Mouse (Mus musculus): ENCODE measurements around the gene Ddx25. TPM values are rescaled to one million over a fixed set of nuclear protein-coding genes. Genes with fewer than 3 reads are reported as not detected.

The Ddx25 gene
- polyA plus RNA-seq, 1 experiment from 2014 or later = 25.8 TPM

GRCm38 (mm10) chr9:35559009-35559890, 922 bp upstream of the Ddx25 start:
- H3K36me3 ChIP-seq = peaks cover 17% of the 10 kb centered on the region
- peak overlapping the region; percentile 85 for H3K27ac ChIP-seq (replicated peaks)
- peak overlapping the region; percentile 64 for H3K4me3 ChIP-seq
- peak overlapping the region; percentile 78 for H3K4me2 ChIP-seq
- ATAC-seq (ENCODE audit: low read depth) = peak; percentile 92
- H3K9ac ChIP-seq = peak overlapping the region; percentile 73
- H3K4me1 ChIP-seq (replicated peaks) = peaks cover 25% of the 10 kb centered on the region
- 3% methylated on average over 31 of the region's 31 CpGs for WGBS
- H3K27me3 ChIP-seq = 0 out of 2 replicates have a peak, but pooled peaks cover 3% of the 10 kb centered on the region
- no peaks in the 10 kb centered on the region for H3K9me3 ChIP-seq

DNA sequence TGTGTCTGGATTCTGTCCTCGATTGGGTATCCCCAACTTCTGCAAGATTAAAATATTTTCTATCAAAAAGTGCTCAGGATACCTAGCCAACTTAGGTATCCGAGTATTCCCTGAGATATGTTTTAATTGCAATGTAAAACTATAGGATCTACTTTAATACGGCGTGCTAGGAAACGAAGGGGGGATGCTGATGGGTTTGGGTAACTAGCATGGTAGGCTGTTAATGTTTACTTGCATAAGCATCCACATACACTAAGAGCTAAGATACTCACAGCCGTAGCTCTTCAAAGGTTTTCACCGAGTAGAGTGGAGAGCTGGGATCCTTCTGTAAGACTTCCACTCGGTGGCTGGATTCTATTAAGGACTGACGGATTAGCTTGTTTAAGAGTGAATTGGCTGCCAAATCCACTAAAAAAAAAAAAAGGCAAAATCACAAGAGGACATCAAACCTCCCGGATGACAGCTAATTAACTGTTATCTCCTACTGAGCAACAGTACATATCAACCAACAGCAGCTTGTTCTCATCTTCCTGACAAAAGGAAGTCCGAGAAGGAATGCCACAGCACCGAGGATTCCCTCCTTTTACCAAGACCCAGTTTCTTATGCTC, 1.7 kb downstream of the Ddx25 start:
- no peak for ATAC-seq (ENCODE audit: low read depth)
- H3K4me3 ChIP-seq = no peak overlapping the region
- no peak overlapping the region for H3K4me2 ChIP-seq
- WGBS = 86% methylated on average over 12 of the region's 12 CpGs
- H3K36me3 ChIP-seq = peaks cover 31% of the 10 kb centered on the region
- H3K27ac ChIP-seq (replicated peaks) = no peak overlapping the region
- H3K9ac ChIP-seq = no peak overlapping the region
- 0 out of 2 replicates have a peak, but pooled peaks cover 3% of the 10 kb centered on the region for H3K27me3 ChIP-seq
- no peaks in the 10 kb centered on the region for H3K9me3 ChIP-seq
- peaks cover 25% of the 10 kb centered on the region for H3K4me1 ChIP-seq (replicated peaks)

- no peak for ATAC-seq (ENCODE audit: low read depth)
Measured at GRCm38 (mm10) chr9:35548455-35548854, 9.9 kb downstream of the Ddx25 start.

DNA sequence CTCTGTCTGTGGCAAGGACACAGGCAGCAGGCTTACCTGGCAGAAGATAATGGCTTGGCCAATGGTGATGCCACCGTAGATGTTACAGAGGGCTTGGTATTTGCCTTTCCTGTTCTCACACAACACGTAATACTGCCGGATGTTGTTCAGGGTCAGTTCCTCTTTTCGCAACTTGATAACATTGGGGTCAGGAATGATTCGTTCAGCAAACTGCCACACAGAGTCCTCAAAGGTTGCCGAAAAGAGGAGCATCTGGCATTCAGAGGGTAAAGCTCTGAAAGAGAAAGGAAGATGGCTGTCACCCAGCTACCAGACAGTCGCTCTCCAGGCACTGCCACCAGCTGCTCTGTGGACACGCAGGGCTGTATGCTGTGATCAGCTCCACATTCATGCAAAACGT, 11.6 kb downstream of the Ddx25 start:
- ATAC-seq (ENCODE audit: low read depth) = no peak
- 86% methylated on average over 9 of the region's 9 CpGs for WGBS
- Histone ChIP-seq H3K4me2 (no peak overlapping the region), H3K4me1 (replicated peaks) (peaks cover 6% of the 10 kb centered on the region), H3K27me3 (no peaks in the 10 kb centered on the region), H3K4me3 (no peak overlapping the region), H3K9me3 (no peaks in the 10 kb centered on the region), H3K27ac (replicated peaks) (no peak overlapping the region), H3K36me3 (peaks cover 68% of the 10 kb centered on the region), H3K9ac (no peak overlapping the region)

More at GRCm38 (mm10) chr9:35548455-35548854, 9.9 kb downstream of the Ddx25 start:
- Histone ChIP-seq H3K9me3 (no peaks in the 10 kb centered on the region), H3K27ac (replicated peaks) (no peak overlapping the region), H3K4me2 (no peak overlapping the region), H3K27me3 (no peaks in the 10 kb centered on the region), H3K9ac (no peak overlapping the region), H3K4me1 (replicated peaks) (peaks cover 6% of the 10 kb centered on the region), H3K4me3 (no peak overlapping the region), H3K36me3 (peaks cover 68% of the 10 kb centered on the region)
- 72% methylated on average over 9 of the region's 9 CpGs for WGBS

DNA sequence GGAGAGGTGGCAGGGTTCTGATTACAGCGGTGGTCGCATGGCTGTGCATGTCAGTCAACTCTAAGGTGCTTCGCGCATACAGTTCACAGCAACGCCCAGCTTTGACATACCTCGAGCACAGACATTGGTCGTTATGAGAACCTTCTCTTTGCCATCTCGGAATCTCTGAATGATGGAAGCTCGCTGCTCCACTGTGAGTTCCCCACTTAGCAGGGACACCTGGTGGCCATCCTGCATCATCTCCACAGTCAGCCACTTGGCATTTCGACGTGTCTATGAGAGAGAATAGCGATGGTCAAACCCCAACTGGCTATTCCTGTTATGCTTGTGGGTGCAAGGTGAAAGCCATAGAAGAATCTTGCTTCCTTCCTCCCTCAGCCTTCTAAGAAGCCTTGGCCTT, 12.6 kb downstream of the Ddx25 start:
- no peak overlapping the region for H3K4me2 ChIP-seq
- H3K27me3 ChIP-seq = no peaks in the 10 kb centered on the region
- no peak overlapping the region for H3K27ac ChIP-seq (replicated peaks)
- peaks cover 66% of the 10 kb centered on the region for H3K36me3 ChIP-seq
- 76% methylated on average over 12 of the region's 12 CpGs for WGBS
- no peak for ATAC-seq (ENCODE audit: low read depth)
- no peak overlapping the region for H3K4me3 ChIP-seq
- no peak overlapping the region for H3K9ac ChIP-seq
- H3K4me1 ChIP-seq (replicated peaks) = peaks cover 6% of the 10 kb centered on the region
- H3K9me3 ChIP-seq = no peaks in the 10 kb centered on the region

DNA sequence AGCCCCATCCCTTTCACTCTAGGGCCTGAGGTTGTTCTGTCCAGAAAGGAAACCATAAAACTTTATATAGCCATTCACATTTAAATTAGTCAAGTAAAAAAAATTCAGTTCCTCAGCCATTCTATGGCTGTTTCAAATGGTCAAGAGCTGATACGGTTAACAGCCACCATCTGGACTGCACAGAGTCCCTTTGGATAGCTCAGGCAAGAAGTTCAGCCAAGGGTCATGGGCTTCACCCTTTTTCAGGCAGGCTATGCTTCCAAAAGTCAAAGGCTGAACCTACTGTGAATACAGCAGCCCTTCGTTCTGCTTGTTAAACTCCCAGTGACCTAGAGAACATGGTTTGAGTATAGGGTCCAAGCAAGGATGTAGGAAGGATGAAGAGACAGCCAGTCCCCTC, 13.7 kb downstream of the Ddx25 start:
- no peak overlapping the region for H3K9ac ChIP-seq
- no peaks in the 10 kb centered on the region for H3K27me3 ChIP-seq
- H3K9me3 ChIP-seq = no peaks in the 10 kb centered on the region
- no peak overlapping the region for H3K27ac ChIP-seq (replicated peaks)
- 13% methylated on average over 2 of the region's 2 CpGs for WGBS
- ATAC-seq (ENCODE audit: low read depth) = no peak
- H3K36me3 ChIP-seq = peaks cover 68% of the 10 kb centered on the region
- peaks cover 6% of the 10 kb centered on the region for H3K4me1 ChIP-seq (replicated peaks)
- no peak overlapping the region for H3K4me3 ChIP-seq
- no peak overlapping the region for H3K4me2 ChIP-seq

- Histone ChIP-seq H3K27ac (replicated peaks) (no peak overlapping the region), H3K27me3 (no peaks in the 10 kb centered on the region), H3K9me3 (no peaks in the 10 kb centered on the region), H3K4me3 (no peak overlapping the region), H3K4me1 (replicated peaks) (peaks cover 6% of the 10 kb centered on the region), H3K36me3 (peaks cover 66% of the 10 kb centered on the region), H3K9ac (no peak overlapping the region), H3K4me2 (no peak overlapping the region)
- 76% methylated on average over 14 of the region's 14 CpGs for WGBS
- ATAC-seq (ENCODE audit: low read depth) = no peak
Measured at GRCm38 (mm10) chr9:35543099-35543860, 15.0 kb downstream of the Ddx25 start.

DNA sequence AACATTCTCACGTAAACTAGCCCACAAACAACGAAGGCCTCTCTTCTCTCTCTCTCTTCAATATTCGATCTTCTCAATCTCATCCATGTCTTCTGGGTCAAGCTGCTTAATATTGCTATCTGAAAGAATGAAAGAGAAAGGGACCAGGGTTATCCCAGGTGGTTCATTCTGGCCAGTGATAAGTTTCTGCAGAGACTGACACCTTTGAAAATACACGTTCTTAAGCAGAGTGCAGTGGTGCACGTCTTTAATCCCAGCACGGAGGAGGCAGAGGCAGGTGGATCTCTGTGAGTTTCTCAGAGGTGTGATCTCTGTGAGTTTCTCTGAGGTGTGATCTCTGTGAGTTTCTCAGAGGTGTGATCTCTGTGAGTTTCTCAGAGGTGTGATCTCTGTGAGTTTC, 16.4 kb downstream of the Ddx25 start:
- Histone ChIP-seq H3K9ac (no peak overlapping the region), H3K9me3 (no peaks in the 10 kb centered on the region), H3K4me2 (no peak overlapping the region), H3K36me3 (peaks cover 54% of the 10 kb centered on the region), H3K27me3 (no peaks in the 10 kb centered on the region), H3K4me3 (no peak overlapping the region), H3K4me1 (replicated peaks) (peaks cover 6% of the 10 kb centered on the region), H3K27ac (replicated peaks) (no peak overlapping the region)
- no peak for ATAC-seq (ENCODE audit: low read depth)
- 71% methylated on average over 6 of the region's 6 CpGs for WGBS

GRCm38 (mm10) chr9:35541488-35541887, 16.8 kb downstream of the Ddx25 start:
- Histone ChIP-seq H3K27ac (replicated peaks) (no peak overlapping the region), H3K9me3 (no peaks in the 10 kb centered on the region), H3K27me3 (no peaks in the 10 kb centered on the region), H3K4me2 (no peak overlapping the region), H3K36me3 (peaks cover 50% of the 10 kb centered on the region), H3K9ac (no peak overlapping the region), H3K4me1 (replicated peaks) (peaks cover 6% of the 10 kb centered on the region), H3K4me3 (no peak overlapping the region)
- 10% methylated on average over 6 of the region's 6 CpGs for WGBS
- peak; percentile 68; the same call in 1 of the 2 replicates for ATAC-seq (ENCODE audit: low read depth)

DNA sequence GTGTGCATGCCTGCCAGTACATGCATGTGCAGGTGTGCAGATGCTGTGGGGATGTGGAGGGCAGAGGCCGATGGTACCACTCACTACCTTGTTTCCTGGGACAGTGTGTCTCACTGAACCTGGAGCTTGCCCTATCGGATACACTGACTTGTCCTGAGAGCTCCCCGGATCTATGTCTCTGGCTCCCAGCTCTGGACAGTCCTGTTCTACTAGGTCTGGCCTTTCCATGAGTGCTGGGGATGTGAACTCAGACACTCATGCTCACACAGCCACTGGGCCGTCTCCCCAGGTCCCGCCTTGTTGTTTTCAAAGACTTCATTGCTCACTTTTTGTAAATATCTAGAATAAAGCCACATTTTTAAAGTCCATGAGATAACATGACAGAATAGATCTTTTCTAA, 17.3 kb downstream of the Ddx25 start:
- Histone ChIP-seq H3K9ac (no peak overlapping the region), H3K4me3 (no peak overlapping the region), H3K9me3 (no peaks in the 10 kb centered on the region), H3K4me1 (replicated peaks) (peaks cover 6% of the 10 kb centered on the region), H3K27ac (replicated peaks) (no peak overlapping the region), H3K36me3 (peaks cover 45% of the 10 kb centered on the region), H3K27me3 (no peaks in the 10 kb centered on the region), H3K4me2 (no peak overlapping the region)
- peak; percentile 16; the same call in 1 of the 2 replicates for ATAC-seq (ENCODE audit: low read depth)
- 89% methylated on average over 5 of the region's 5 CpGs for WGBS

- H3K9ac ChIP-seq = no peak overlapping the region
- WGBS = 74% methylated on average over 13 of the region's 13 CpGs
- H3K27me3 ChIP-seq = no peaks in the 10 kb centered on the region
- H3K4me3 ChIP-seq = no peak overlapping the region
- H3K27ac ChIP-seq (replicated peaks) = no peak overlapping the region
- H3K9me3 ChIP-seq = no peaks in the 10 kb centered on the region
- H3K4me1 ChIP-seq (replicated peaks) = no peaks in the 10 kb centered on the region
- peaks cover 27% of the 10 kb centered on the region for H3K36me3 ChIP-seq
- H3K4me2 ChIP-seq = no peak overlapping the region
- no peak for ATAC-seq (ENCODE audit: low read depth)
Measured at GRCm38 (mm10) chr9:35539001-35539750, 19.2 kb downstream of the Ddx25 start.

All from neural tube, embryonic 13.5 days (tissue).